Mouse (Mus musculus): Measurements from ENCODE around the gene Adar. TPM values are rescaled to one million over a fixed set of nuclear protein-coding genes. Genes with fewer than 3 reads are reported as not detected.

The Adar gene
- polyA plus RNA-seq, 1 experiment from 2014 or later = 6.4 TPM

GRCm38 (mm10) chr3:89700461-89700860, 14.4 kb upstream of the Adar start:
- H3K27me3 ChIP-seq = 0 out of 2 replicates have a peak, but pooled peaks cover 4% of the 10 kb centered on the region
- H3K36me3 ChIP-seq = no peaks in the 10 kb centered on the region
- 64% methylated on average over 11 of the region's 11 CpGs for WGBS (ENCODE audit: insufficient replicate concordance)
- H3K27ac ChIP-seq = no peak overlapping the region
- no peak for DNase-seq
- no peak for ATAC-seq (ENCODE audit: low read depth)
- H3K4me1 ChIP-seq (replicated peaks) = no peaks in the 10 kb centered on the region
- no peak overlapping the region for H3K4me3 ChIP-seq (replicated peaks)
- H3K4me2 ChIP-seq = no peak overlapping the region
- no peak overlapping the region for H3K9ac ChIP-seq
- no peaks in the 10 kb centered on the region for H3K9me3 ChIP-seq (replicated peaks)

- no peak overlapping the region for H3K4me3 ChIP-seq (replicated peaks)
- no peaks in the 10 kb centered on the region for H3K36me3 ChIP-seq
- H3K9me3 ChIP-seq (replicated peaks) = no peaks in the 10 kb centered on the region
- no peak for DNase-seq
- 0 out of 2 replicates have a peak, but pooled peaks cover 4% of the 10 kb centered on the region for H3K27me3 ChIP-seq
- H3K9ac ChIP-seq = no peak overlapping the region
- H3K4me2 ChIP-seq = no peak overlapping the region
- no peak overlapping the region for H3K27ac ChIP-seq
- ATAC-seq (ENCODE audit: low read depth) = no peak
- H3K4me1 ChIP-seq (replicated peaks) = no peaks in the 10 kb centered on the region
- WGBS (ENCODE audit: insufficient replicate concordance) = 34% methylated on average over 3 of the region's 3 CpGs
Measured at GRCm38 (mm10) chr3:89703596-89703995, 11.2 kb upstream of the Adar start.

DNA sequence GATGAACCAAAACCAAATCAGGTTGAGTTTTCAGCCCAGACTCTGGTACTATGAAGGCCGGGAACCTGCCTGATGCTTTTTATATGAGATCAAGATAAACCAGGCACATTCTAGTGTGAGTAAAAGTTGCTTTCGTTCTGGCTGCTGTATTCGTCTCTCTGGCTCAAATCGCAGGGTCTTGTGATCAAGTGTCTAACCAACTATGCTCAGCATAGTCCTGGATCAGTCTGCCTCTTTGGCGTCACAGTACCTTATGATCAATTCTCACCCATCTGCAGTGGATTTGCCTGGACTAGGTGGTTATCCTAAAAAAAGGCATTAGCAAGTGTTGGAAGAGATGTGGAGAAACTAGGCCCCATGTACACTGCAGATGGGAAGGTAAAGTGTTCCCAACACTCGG, 10.8 kb upstream of the Adar start:
- WGBS (ENCODE audit: insufficient replicate concordance) = 59% methylated on average over 6 of the region's 6 CpGs
- Histone ChIP-seq H3K9me3 (replicated peaks) (no peaks in the 10 kb centered on the region), H3K4me3 (replicated peaks) (no peak overlapping the region), H3K27me3 (0 out of 2 replicates have a peak, but pooled peaks cover 4% of the 10 kb centered on the region), H3K27ac (no peak overlapping the region), H3K36me3 (no peaks in the 10 kb centered on the region), H3K4me2 (no peak overlapping the region), H3K4me1 (replicated peaks) (no peaks in the 10 kb centered on the region), H3K9ac (no peak overlapping the region)
- DNase-seq (no peak), ATAC-seq (ENCODE audit: low read depth) (no peak)

- Histone ChIP-seq H3K9ac (peak overlapping the region; percentile 76), H3K9me3 (replicated peaks) (no peaks in the 10 kb centered on the region), H3K4me2 (peak overlapping the region; percentile 95), H3K27me3 (peaks cover 9% of the 10 kb centered on the region), H3K4me3 (replicated peaks) (peak overlapping the region; percentile 80), H3K36me3 (no peaks in the 10 kb centered on the region), H3K27ac (no peak overlapping the region), H3K4me1 (replicated peaks) (peaks cover 20% of the 10 kb centered on the region)
- ATAC-seq (ENCODE audit: low read depth) (peak; percentile 54), DNase-seq (no peak)
- 2% methylated on average over 57 of the region's 59 CpGs for WGBS (ENCODE audit: insufficient replicate concordance)
Measured at GRCm38 (mm10) chr3:89715207-89715966, 565 bp downstream of the Adar start.

GRCm38 (mm10) chr3:89715967-89716256, 1.1 kb downstream of the Adar start:
- Histone ChIP-seq H3K4me2 (peak overlapping the region; percentile 95), H3K27me3 (peaks cover 9% of the 10 kb centered on the region), H3K4me1 (replicated peaks) (peaks cover 20% of the 10 kb centered on the region), H3K4me3 (replicated peaks) (peak overlapping the region; percentile 80), H3K9me3 (replicated peaks) (no peaks in the 10 kb centered on the region), H3K36me3 (no peaks in the 10 kb centered on the region), H3K27ac (no peak overlapping the region), H3K9ac (peak overlapping the region; percentile 76; the same call in 1 of the 2 replicates)
- ATAC-seq (ENCODE audit: low read depth) (no peak), DNase-seq (no peak)
- WGBS (ENCODE audit: insufficient replicate concordance) = 39% methylated on average over 6 of the region's 6 CpGs

DNA sequence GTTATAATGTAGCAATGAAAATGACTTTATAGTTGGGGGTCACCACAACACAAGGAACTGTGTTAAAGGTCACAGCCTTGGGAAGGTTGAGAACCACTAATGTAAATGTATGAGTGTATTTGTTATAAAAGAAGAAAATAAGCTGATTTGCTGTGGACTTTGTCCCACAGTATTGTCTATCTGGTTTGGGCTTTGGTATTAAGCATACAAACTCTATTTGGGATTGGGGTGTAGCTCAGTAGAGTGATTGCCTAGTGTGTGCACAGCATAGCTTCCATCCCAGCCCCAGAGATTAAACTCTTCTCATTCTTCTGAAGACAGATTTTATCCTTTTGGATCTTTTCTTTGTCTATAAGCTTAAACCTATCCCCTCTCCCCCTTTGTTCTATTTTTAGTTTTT, 7.2 kb downstream of the Adar start:
- Histone ChIP-seq H3K36me3 (no peaks in the 10 kb centered on the region), H3K9ac (no peak overlapping the region), H3K9me3 (replicated peaks) (no peaks in the 10 kb centered on the region), H3K4me1 (replicated peaks) (peaks cover 4% of the 10 kb centered on the region), H3K4me3 (replicated peaks) (no peak overlapping the region), H3K4me2 (no peak overlapping the region), H3K27me3 (no peaks in the 10 kb centered on the region), H3K27ac (no peak overlapping the region)
- DNase-seq = no peak
- ATAC-seq (ENCODE audit: low read depth) = no peak

- Histone ChIP-seq H3K9ac (no peak overlapping the region), H3K27me3 (no peaks in the 10 kb centered on the region), H3K4me2 (no peak overlapping the region), H3K27ac (no peak overlapping the region), H3K4me1 (replicated peaks) (peaks cover 8% of the 10 kb centered on the region), H3K36me3 (no peaks in the 10 kb centered on the region), H3K4me3 (replicated peaks) (no peak overlapping the region), H3K9me3 (replicated peaks) (no peaks in the 10 kb centered on the region)
- WGBS (ENCODE audit: insufficient replicate concordance) = 65% methylated on average over 7 of the region's 7 CpGs
- DNase-seq = no peak
- ATAC-seq (ENCODE audit: low read depth) = no peak
Measured at GRCm38 (mm10) chr3:89723400-89724084, 8.7 kb downstream of the Adar start.

DNA sequence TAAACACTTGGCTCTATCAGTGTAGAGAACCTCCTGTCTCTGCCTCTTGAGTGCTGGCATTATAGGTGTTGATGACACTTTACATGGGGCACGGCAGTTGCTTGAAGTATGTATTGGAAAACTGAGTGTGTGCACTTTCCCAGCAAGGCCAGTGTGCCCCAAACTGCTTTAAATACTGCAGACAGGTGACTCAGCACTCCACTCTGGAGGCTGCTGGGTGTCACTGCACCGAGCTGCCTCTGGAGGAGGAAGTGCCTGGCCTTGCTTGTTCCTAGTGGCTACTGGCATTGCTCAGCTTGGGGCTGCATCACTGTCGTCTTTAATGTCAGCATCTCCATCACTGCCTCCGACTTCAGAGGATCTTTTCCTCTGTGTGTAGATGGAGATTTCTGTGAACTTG, 12.2 kb downstream of the Adar start:
- WGBS (ENCODE audit: insufficient replicate concordance) = 13% methylated on average over 4 of the region's 4 CpGs
- H3K4me3 ChIP-seq (replicated peaks) = no peak overlapping the region
- no peak overlapping the region for H3K27ac ChIP-seq
- H3K9ac ChIP-seq = no peak overlapping the region
- H3K27me3 ChIP-seq = no peaks in the 10 kb centered on the region
- no peaks in the 10 kb centered on the region for H3K36me3 ChIP-seq
- H3K4me2 ChIP-seq = no peak overlapping the region
- ATAC-seq (ENCODE audit: low read depth) (no peak), DNase-seq (peak; percentile 51)
- no peaks in the 10 kb centered on the region for H3K9me3 ChIP-seq (replicated peaks)
- H3K4me1 ChIP-seq (replicated peaks) = peaks cover 28% of the 10 kb centered on the region

DNA sequence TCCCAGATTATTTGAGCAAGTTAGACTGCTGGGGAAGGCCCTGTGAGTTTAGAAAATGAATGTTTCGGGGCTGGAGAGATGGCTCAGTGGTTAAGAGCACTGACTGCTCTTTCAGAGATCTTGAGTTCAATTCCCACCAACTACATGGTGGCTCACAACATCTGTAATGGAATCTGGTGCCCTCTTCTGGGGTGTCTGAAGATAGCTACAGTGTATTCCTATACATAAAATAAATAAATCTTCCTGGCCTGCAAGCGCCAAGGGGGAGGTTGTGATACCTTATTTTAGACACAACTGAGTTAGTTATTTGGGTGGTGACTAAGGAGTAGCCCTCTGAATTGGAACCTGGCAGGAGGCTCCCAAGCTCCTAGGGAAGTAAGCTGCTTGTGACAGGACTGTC, 14.0 kb downstream of the Adar start:
- ATAC-seq (ENCODE audit: low read depth) (no peak), DNase-seq (no peak)
- WGBS (ENCODE audit: insufficient replicate concordance) = 63% methylated on average over 2 of the region's 2 CpGs
- no peak overlapping the region for H3K9ac ChIP-seq
- H3K36me3 ChIP-seq = peaks cover 6% of the 10 kb centered on the region; the same call in 1 of the 2 replicates
- H3K4me2 ChIP-seq = no peak overlapping the region
- H3K4me1 ChIP-seq (replicated peaks) = peaks cover 41% of the 10 kb centered on the region
- no peaks in the 10 kb centered on the region for H3K9me3 ChIP-seq (replicated peaks)
- H3K27ac ChIP-seq = no peak overlapping the region
- H3K4me3 ChIP-seq (replicated peaks) = no peak overlapping the region
- H3K27me3 ChIP-seq = no peaks in the 10 kb centered on the region

DNA sequence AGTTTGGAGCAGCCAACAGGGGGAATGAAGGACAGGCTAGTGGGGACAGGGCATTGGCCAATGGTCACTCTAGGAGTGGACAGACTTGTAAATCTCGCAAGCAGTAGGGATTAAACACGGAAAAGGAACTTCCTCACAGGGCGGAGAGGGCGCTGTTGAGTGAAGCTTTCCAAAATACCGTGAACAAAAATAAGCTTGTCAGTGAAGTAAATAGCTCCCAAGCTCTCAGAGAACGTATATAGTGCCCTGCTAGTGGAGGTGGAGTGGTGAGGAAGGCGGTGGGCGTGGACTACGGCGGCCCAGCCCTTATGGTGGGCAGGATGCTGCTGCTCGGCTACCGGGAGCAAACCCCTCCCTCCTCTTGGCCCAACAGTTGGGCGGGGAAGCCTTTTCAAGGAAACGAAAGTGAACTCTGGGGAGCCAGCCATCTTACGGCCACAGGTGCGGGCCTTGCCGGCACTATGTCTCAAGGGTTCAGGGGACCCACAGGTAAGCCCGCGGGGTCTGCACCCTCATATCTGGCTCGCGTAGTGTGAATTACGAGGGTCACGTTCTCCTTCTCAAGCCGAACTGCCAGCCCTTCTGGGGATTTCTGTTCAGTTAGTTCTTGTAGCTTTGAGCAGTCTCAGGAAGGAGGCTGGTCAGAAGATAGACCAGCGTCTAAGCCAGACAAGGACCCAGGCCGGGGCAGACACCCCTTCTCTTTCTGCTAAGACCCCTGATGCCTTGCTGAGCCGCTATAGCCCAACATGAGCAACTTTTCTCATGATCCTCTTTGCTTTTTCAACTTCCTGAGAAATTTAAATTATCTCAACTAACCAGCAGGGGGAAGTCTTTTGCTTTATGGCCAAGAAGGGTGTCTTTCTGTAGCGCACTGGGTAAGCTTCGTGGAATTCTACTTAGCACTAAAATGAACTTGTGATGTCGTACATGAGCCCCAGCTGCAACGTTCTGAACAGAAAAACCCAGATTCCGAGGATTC, 15.8 kb downstream of the Adar start:
- Histone ChIP-seq H3K9me3 (replicated peaks) (no peaks in the 10 kb centered on the region), H3K27ac (peak overlapping the region; percentile 78), H3K4me3 (replicated peaks) (peak overlapping the region; percentile 75), H3K27me3 (no peaks in the 10 kb centered on the region), H3K9ac (peak overlapping the region; percentile 85), H3K36me3 (peaks cover 23% of the 10 kb centered on the region), H3K4me2 (peak overlapping the region; percentile 76), H3K4me1 (replicated peaks) (peaks cover 41% of the 10 kb centered on the region)
- DNase-seq (peak; percentile 89), ATAC-seq (ENCODE audit: low read depth) (peak; percentile 98)
- under 1% methylated on average over 32 of the region's 32 CpGs for WGBS (ENCODE audit: insufficient replicate concordance)

- DNase-seq (no peak), ATAC-seq (ENCODE audit: low read depth) (no peak)
- peak overlapping the region; percentile 75 for H3K4me3 ChIP-seq (replicated peaks)
- WGBS (ENCODE audit: insufficient replicate concordance) = 51% methylated on average over 4 of the region's 4 CpGs
- no peaks in the 10 kb centered on the region for H3K9me3 ChIP-seq (replicated peaks)
- H3K4me2 ChIP-seq = peak overlapping the region; percentile 76
- H3K27me3 ChIP-seq = no peaks in the 10 kb centered on the region
- H3K4me1 ChIP-seq (replicated peaks) = peaks cover 36% of the 10 kb centered on the region
- peaks cover 36% of the 10 kb centered on the region for H3K36me3 ChIP-seq
- peak overlapping the region; percentile 85; the same call in 1 of the 2 replicates for H3K9ac ChIP-seq
- H3K27ac ChIP-seq = no peak overlapping the region
Measured at GRCm38 (mm10) chr3:89732091-89732490, 17.3 kb downstream of the Adar start.

All from liver, embryonic 13.5 days (tissue).